In genomic region chr19:12488969-12489674, GRCm38 (mm10) we compare ENCODE assay signal across 8 mouse cellular contexts. TPM values are rescaled to one million over a fixed set of nuclear protein-coding genes. Genes with fewer than 3 reads are reported as not detected.
A peak's percentile ranks its signal among the peaks of the same experiment; 100 is the strongest.
DNase-seq lines count a peak whose midpoint lies in the region; ATAC-seq lines count a peak whose summit lies in the region.

No protein-coding gene starts in this region.

- DNase-seq in adipocyte (ENCODE audit: low spot score) = peak; percentile 87
- peak; percentile 86 for DNase-seq in embryo, embryonic 11 days
- DNase-seq in heart, postnatal 4 days = peak; percentile 52
- DNase-seq in large intestine, adult 2 months (ENCODE audit: low read depth, low spot score) = peak; percentile 92
- peak; percentile 69 for DNase-seq in neural tube, embryonic 10.5 days (ENCODE audit: extremely low spot score, low spot score)
- no peak for DNase-seq in right cerebral cortex, postnatal 25 days

- ATAC-seq in monocyte, adult 5-6 weeks (replicated peaks; ENCODE audit: insufficient number of reproducible peaks, low FRiP score, low TSS enrichment, poor library complexity, severe bottlenecking) = no peak
- ATAC-seq in megakaryocyte progenitor cell, adult 5-6 weeks (replicated peaks; ENCODE audit: poor library complexity) = no peak

- WGBS in large intestine, adult 2 months = 20% methylated on average over 8 of the region's 8 CpGs

RNA-seq across cellular contexts. Expression of gene Dtx4, which starts 12.1 kb away (rescaled TPM):
- 1 to 10 TPM; 7.7 to 8.9 TPM for total RNA-seq in heart, postnatal 4 days (2021)
- 10.3 and 13.1 TPM in 2 replicates for polyA plus RNA-seq in large intestine, adult 2 months (2012; rRNA removed)
- 2.6 to 4.2 TPM (median 2.7 TPM) in 3 replicates for total RNA-seq in monocyte, adult 5-6 weeks (2017)
- 41.4 and 46.5 TPM in 2 replicates for total RNA-seq in megakaryocyte progenitor cell, adult 5-6 weeks (2015)
- 38.9 and 39.0 TPM in 2 replicates for total RNA-seq in megakaryocyte progenitor cell, adult 5-6 weeks (2017)

RNA-seq across cellular contexts. Expression of gene Mpeg1, which starts 28.5 kb away (rescaled TPM):
- total RNA-seq in heart, postnatal 4 days (2021) = 1 to 10 TPM; 4.5 to 5.7 TPM
- 7.9 and 17.8 TPM in 2 replicates for polyA plus RNA-seq in large intestine, adult 2 months (2012; rRNA removed)
- 282 to 374 TPM (median 353 TPM) in 3 replicates for total RNA-seq in monocyte, adult 5-6 weeks (2017)
- 74.6 and 105 TPM in 2 replicates for total RNA-seq in megakaryocyte progenitor cell, adult 5-6 weeks (2015)
- total RNA-seq in megakaryocyte progenitor cell, adult 5-6 weeks (2017) = 41.8 and 52.4 TPM in 2 replicates

RNA-seq across cellular contexts. Expression of gene Fam111a, which starts 56.4 kb away (rescaled TPM):
- total RNA-seq in heart, postnatal 4 days (2021) = 10 to 100 TPM; 23.1 to 23.8 TPM
- 2.2 and 2.8 TPM in 2 replicates for polyA plus RNA-seq in large intestine, adult 2 months (2012; rRNA removed)
- 148 to 161 TPM (median 159 TPM) in 3 replicates for total RNA-seq in monocyte, adult 5-6 weeks (2017)
- 193 and 210 TPM in 2 replicates for total RNA-seq in megakaryocyte progenitor cell, adult 5-6 weeks (2015)
- total RNA-seq in megakaryocyte progenitor cell, adult 5-6 weeks (2017) = 232 and 248 TPM in 2 replicates

Comparison
In these comparisons a context has a peak if more than half of its experiments do, and no peak if none do; other contexts are left out.
1. RNA of gene Mpeg1, which starts 28.5 kb away (total RNA-seq): 282 to 374 TPM in monocyte, adult 5-6 weeks and 41.8 to 105 TPM in megakaryocyte progenitor cell, adult 5-6 weeks; 4.5 to 5.7 TPM in heart, postnatal 4 days; every median in the first group is over 4 times any median in the second.